Mouse (Mus musculus) embryonic facial prominence, embryonic 15.5 days (tissue): Measurements from ENCODE around the gene Zmym2. TPM values are rescaled to one million over a fixed set of nuclear protein-coding genes. Genes with fewer than 3 reads are reported as not detected.

Experiments
- ATAC-seq: fragments of 200-750 bp; cut with Nextera tagmentation; 2 replicates; pipeline ENCODE4 v1.8.0; 2017; ENCODE audit warnings: low read depth, moderate TSS enrichment; ENCODE audit not compliant: insufficient number of reproducible peaks, low FRiP score, low TSS enrichment
- H3K27ac ChIP-seq: fragments of 300-500 bp; sonication (generic); replicated peaks from 2 replicates; pipeline ENCODE4 v1.5.1; 2015; ENCODE audit warnings: mild to moderate bottlenecking, inconsistent platforms
- H3K27me3 ChIP-seq: fragments of 300-500 bp; sonication (generic); 2 replicates; pipeline ENCODE4 v1.6.1; 2015; ENCODE audit warnings: inconsistent platforms
- H3K36me3 ChIP-seq: fragments of 300-500 bp; sonication (generic); 2 replicates; pipeline ENCODE4 v1.6.1; 2015; ENCODE audit warnings: mild to moderate bottlenecking, inconsistent platforms
- H3K4me1 ChIP-seq: fragments of 300-500 bp; sonication (generic); 2 replicates; pipeline ENCODE4 v1.6.1; 2015; ENCODE audit warnings: inconsistent platforms
- H3K4me2 ChIP-seq: fragments of 300-500 bp; sonication (generic); replicated peaks from 2 replicates; pipeline ENCODE4 v1.6.1; 2015; ENCODE audit warnings: mild to moderate bottlenecking, inconsistent platforms
- H3K4me3 ChIP-seq: fragments of 300-500 bp; sonication (generic); replicated peaks from 2 replicates; pipeline ENCODE4 v1.5.1; 2015; ENCODE audit warnings: mild to moderate bottlenecking, inconsistent platforms
- H3K9ac ChIP-seq: fragments of 300-500 bp; sonication (generic); 2 replicates; pipeline ENCODE4 v1.6.1; 2015; ENCODE audit warnings: inconsistent platforms
- H3K9me3 ChIP-seq: fragments of 300-500 bp; sonication (generic); replicated peaks from 2 replicates; pipeline ENCODE4 v1.6.1; 2016; ENCODE audit warnings: inconsistent platforms
- WGBS: fragments of 180-500 bp; shearing (Covaris S2); methylation state at CpG from one replicate; pipeline ENCODE4 v1.1.7; 2015; 5-methylcytosine and 5-hydroxymethylcytosine counted together
- polyA plus RNA-seq: library from polyadenylated mRNA; unstranded; fragments of >200 nt; fragmentation: Nextera tagmentation; extraction: Ambion mirVana; gene quantifications from 2 replicates; pipeline ENCODE4 v1.2.1, GENCODE M21; 2015

Zmym2 gene
- polyA plus RNA-seq, 1 experiment from 2014 or later = 36.6 TPM

- H3K4me2 ChIP-seq = no peak overlapping the region
- H3K4me3 ChIP-seq = no peak overlapping the region
- no peaks in the 10 kb centered on the region for H3K9me3 ChIP-seq
- no peak overlapping the region for H3K27ac ChIP-seq
- WGBS = 50% methylated on average over 3 of the region's 3 CpGs
- H3K27me3 ChIP-seq = no peaks in the 10 kb centered on the region
- H3K9ac ChIP-seq = no peak overlapping the region
- H3K4me1 ChIP-seq = no peaks in the 10 kb centered on the region
- ATAC-seq = no peak
- H3K36me3 ChIP-seq = peaks cover 28% of the 10 kb centered on the region
Measured at GRCm38 (mm10) chr14:56918532-56918931, 32.1 kb downstream of the Zmym2 start.

- no peak overlapping the region for H3K4me3 ChIP-seq
- no peaks in the 10 kb centered on the region for H3K9me3 ChIP-seq
- WGBS = 92% methylated on average over 6 of the region's 6 CpGs
- no peak overlapping the region for H3K4me2 ChIP-seq
- no peak overlapping the region for H3K9ac ChIP-seq
- ATAC-seq = no peak
- no peaks in the 10 kb centered on the region for H3K27me3 ChIP-seq
- H3K27ac ChIP-seq = no peak overlapping the region
- H3K4me1 ChIP-seq = no peaks in the 10 kb centered on the region
- peaks cover 22% of the 10 kb centered on the region; the same call in 1 of the 2 replicates for H3K36me3 ChIP-seq
Measured at GRCm38 (mm10) chr14:56935481-56935880, 49.0 kb downstream of the Zmym2 start.

GRCm38 (mm10) chr14:56939903-56940302, 53.5 kb downstream of the Zmym2 start:
- peaks cover 42% of the 10 kb centered on the region for H3K36me3 ChIP-seq
- 93% methylated on average over 1 of the region's 1 CpGs for WGBS

GRCm38 (mm10) chr14:56952928-56953327, 66.5 kb downstream of the Zmym2 start:
- WGBS = 91% methylated on average over 4 of the region's 4 CpGs

More at GRCm38 (mm10) chr14:56939903-56940302, 53.5 kb downstream of the Zmym2 start:
- Histone ChIP-seq H3K4me3 (no peak overlapping the region), H3K4me2 (no peak overlapping the region), H3K27ac (no peak overlapping the region), H3K9me3 (no peaks in the 10 kb centered on the region), H3K4me1 (no peaks in the 10 kb centered on the region), H3K9ac (no peak overlapping the region), H3K27me3 (no peaks in the 10 kb centered on the region)
- no peak for ATAC-seq

GRCm38 (mm10) chr14:56954393-56954792, 67.9 kb downstream of the Zmym2 start:
- Histone ChIP-seq H3K4me2 (no peak overlapping the region), H3K36me3 (peaks cover 56% of the 10 kb centered on the region), H3K4me1 (no peaks in the 10 kb centered on the region), H3K27me3 (no peaks in the 10 kb centered on the region), H3K9ac (no peak overlapping the region), H3K9me3 (no peaks in the 10 kb centered on the region), H3K27ac (no peak overlapping the region), H3K4me3 (no peak overlapping the region)
- no peak for ATAC-seq

More at GRCm38 (mm10) chr14:56952928-56953327, 66.5 kb downstream of the Zmym2 start:
- H3K27me3 ChIP-seq = no peaks in the 10 kb centered on the region
- no peak overlapping the region for H3K4me2 ChIP-seq
- no peak overlapping the region for H3K27ac ChIP-seq
- H3K9ac ChIP-seq = no peak overlapping the region
- ATAC-seq = no peak
- no peaks in the 10 kb centered on the region for H3K4me1 ChIP-seq
- no peaks in the 10 kb centered on the region for H3K9me3 ChIP-seq
- H3K4me3 ChIP-seq = no peak overlapping the region
- H3K36me3 ChIP-seq = peaks cover 59% of the 10 kb centered on the region

GRCm38 (mm10) chr14:56963969-56964734, 77.7 kb downstream of the Zmym2 start:
- no peak overlapping the region for H3K9ac ChIP-seq
- no peaks in the 10 kb centered on the region for H3K9me3 ChIP-seq
- ATAC-seq = no peak
- no peak overlapping the region for H3K4me3 ChIP-seq
- WGBS = 60% methylated on average over 2 of the region's 2 CpGs
- H3K4me2 ChIP-seq = no peak overlapping the region
- H3K4me1 ChIP-seq = no peaks in the 10 kb centered on the region
- 0 out of 2 replicates have a peak, but pooled peaks cover 8% of the 10 kb centered on the region for H3K36me3 ChIP-seq
- no peaks in the 10 kb centered on the region for H3K27me3 ChIP-seq
- no peak overlapping the region for H3K27ac ChIP-seq

GRCm38 (mm10) chr14:56969653-56970052, 83.2 kb downstream of the Zmym2 start:
- H3K4me2 ChIP-seq = no peak overlapping the region
- no peaks in the 10 kb centered on the region for H3K27me3 ChIP-seq
- no peak overlapping the region for H3K4me3 ChIP-seq
- H3K9ac ChIP-seq = no peak overlapping the region
- H3K36me3 ChIP-seq = no peaks in the 10 kb centered on the region
- ATAC-seq = no peak
- H3K4me1 ChIP-seq = no peaks in the 10 kb centered on the region
- WGBS = 67% methylated on average over 8 of the region's 8 CpGs
- H3K27ac ChIP-seq = no peak overlapping the region
- no peaks in the 10 kb centered on the region for H3K9me3 ChIP-seq

GRCm38 (mm10) chr14:56970160-56970559, 83.7 kb downstream of the Zmym2 start:
- Histone ChIP-seq H3K4me3 (no peak overlapping the region), H3K27me3 (no peaks in the 10 kb centered on the region), H3K36me3 (no peaks in the 10 kb centered on the region), H3K9me3 (no peaks in the 10 kb centered on the region), H3K4me1 (no peaks in the 10 kb centered on the region), H3K27ac (no peak overlapping the region), H3K9ac (no peak overlapping the region), H3K4me2 (no peak overlapping the region)
- 76% methylated on average over 11 of the region's 11 CpGs for WGBS
- ATAC-seq = no peak

- H3K9me3 ChIP-seq = no peaks in the 10 kb centered on the region
- ATAC-seq = no peak
- no peak overlapping the region for H3K4me3 ChIP-seq
- no peaks in the 10 kb centered on the region for H3K4me1 ChIP-seq
- no peaks in the 10 kb centered on the region for H3K27me3 ChIP-seq
- WGBS = 67% methylated on average over 8 of the region's 8 CpGs
- H3K27ac ChIP-seq = no peak overlapping the region
- no peaks in the 10 kb centered on the region for H3K36me3 ChIP-seq
- H3K9ac ChIP-seq = no peak overlapping the region
- no peak overlapping the region for H3K4me2 ChIP-seq
Measured at GRCm38 (mm10) chr14:56978045-56978655, 91.7 kb downstream of the Zmym2 start.

GRCm38 (mm10) chr14:56988621-56989020, 102.2 kb downstream of the Zmym2 start:
- WGBS = 65% methylated on average over 4 of the region's 4 CpGs

More at GRCm38 (mm10) chr14:56988621-56989020, 102.2 kb downstream of the Zmym2 start:
- Histone ChIP-seq H3K27me3 (no peaks in the 10 kb centered on the region), H3K4me3 (no peak overlapping the region), H3K9ac (no peak overlapping the region), H3K4me1 (no peaks in the 10 kb centered on the region), H3K4me2 (no peak overlapping the region), H3K27ac (no peak overlapping the region), H3K9me3 (no peaks in the 10 kb centered on the region), H3K36me3 (no peaks in the 10 kb centered on the region)
- ATAC-seq = no peak
